Mouse (Mus musculus) cerebellum, adult 11 months (tissue): ENCODE data around the gene Ecd.
A peak's percentile ranks its signal among the peaks of the same experiment; 100 is the strongest.

Source experiments
- DNase-seq: peaks from one replicate; pipeline ENCODE4 v3.0.0; 2022

Gene Ecd

DNA sequence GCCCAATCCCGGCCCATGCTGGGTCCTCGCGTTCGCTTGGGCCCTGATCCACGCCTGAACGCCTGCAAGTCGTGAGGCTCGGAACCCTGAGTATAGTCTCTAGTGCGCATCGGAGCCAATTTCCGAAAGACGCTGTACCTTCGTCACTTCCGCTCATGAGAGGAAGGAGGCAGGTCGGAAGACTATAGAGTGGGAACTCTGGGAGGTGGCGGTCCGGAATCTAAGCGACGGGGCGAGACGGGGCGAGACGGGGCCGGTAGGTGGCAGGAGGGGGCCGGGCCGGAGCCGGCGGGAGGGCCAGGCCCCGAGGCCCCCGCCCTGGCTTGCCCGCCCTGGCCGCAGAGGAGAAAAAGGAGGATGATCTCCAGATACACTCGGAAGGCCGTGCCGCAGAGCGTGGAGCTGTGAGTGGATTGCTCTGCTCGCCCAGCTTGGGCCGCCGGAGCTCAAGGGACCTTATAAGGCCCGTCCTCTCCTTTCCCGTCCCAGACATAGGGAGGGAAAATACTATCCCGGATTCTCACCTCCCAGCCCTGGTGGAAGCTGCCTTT lies at the start of gene Ecd, which contains the start of gene Fam149b:
Ecd (minus strand) TSS at position 131 of the 551 bp plus-strand sequence.
Fam149b (plus strand) TSS at position 172 of the 551 bp plus-strand sequence.
- DNase-seq = peak; percentile 88

- no peak for DNase-seq
Observed at GRCm38 (mm10) chr14:20397220-20397619, 49.3 kb upstream of the Ecd start.

GRCm38 (mm10) chr14:20393205-20393913 lies 45.4 kb upstream of the Ecd start, which contains the start of gene Mrps16:
Gene Mrps16 (minus strand): TSS chr14:20393634.
- DNase-seq = peak; percentile 95

- no peak for DNase-seq
Observed at GRCm38 (mm10) chr14:20392326-20392725, 44.4 kb upstream of the Ecd start.

- DNase-seq = no peak
Observed at GRCm38 (mm10) chr14:20389446-20390079, 41.6 kb upstream of the Ecd start.

DNA sequence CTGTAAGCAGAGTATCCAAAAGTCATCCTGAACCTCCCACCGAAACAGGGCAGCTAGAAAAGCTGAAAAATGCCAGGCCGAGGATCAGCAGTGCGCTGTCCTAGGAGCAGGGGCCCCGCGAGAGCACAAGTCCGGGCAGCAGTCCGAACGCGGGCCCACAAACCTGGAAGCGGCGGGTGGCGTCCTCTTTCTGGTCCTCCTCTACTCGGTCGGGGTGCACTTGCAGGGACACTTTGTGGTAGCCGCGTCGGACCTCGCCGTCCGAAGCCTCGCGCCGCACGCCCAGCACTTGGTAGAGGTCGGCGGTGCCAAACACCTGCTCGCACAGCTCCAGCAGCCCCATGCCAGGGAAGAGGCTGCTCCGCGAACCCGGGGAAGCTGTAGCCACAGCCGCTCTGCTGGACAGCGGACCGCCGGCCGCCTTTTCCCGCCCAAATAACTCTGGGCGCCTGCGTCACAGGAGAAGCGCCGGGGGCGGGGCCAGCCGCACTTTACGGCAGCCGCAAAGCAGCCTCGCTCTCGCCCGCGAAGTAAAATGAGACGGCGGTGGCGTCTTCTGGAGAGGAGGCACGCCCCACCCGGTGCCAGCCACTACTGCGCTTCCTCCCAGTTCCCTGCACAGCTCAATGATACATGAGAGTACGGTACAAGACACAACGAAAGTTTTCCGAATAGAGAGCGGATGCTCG lies 40.7 kb upstream of the Ecd start, which contains the start of gene Dnajc9:
Dnajc9 (minus strand) TSS at position 470 of the 689 bp plus-strand sequence.
- DNase-seq = peak; percentile 92

DNA sequence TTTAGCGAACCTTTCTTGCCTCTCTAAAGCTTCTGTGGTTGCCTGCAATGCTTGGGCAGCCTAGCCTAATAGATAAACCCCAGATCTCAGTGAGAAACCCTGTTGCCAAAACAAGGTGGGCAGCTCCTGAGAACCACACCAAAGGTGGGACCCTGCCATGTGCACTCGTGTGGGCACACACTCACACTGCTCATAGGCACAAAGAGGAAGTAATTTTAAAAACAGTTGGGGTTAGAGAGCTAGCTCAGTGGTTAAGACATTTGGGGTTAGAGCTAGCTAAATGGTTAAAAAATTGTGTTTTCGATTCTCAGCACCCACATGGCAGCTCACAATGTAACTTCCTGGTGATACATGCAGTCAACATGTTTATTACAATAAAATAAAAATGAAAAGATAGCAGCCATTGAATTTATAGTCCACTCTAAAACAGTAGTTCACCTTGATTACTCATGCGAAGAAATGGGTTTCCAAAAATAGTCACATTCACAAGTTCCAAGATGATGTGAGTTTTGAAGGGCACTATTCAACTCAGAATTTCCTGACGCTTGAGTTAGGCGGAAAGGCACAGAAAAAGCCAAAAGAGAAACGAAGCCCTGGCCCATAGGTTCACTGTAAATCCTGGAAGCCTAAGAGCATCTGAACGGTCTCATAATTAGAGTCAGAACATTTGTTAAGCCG lies 32.0 kb upstream of the Ecd start:
- DNase-seq = no peak

- DNase-seq = no peak
Observed at GRCm38 (mm10) chr14:20379087-20379640, 31.2 kb upstream of the Ecd start.

GRCm38 (mm10) chr14:20378313-20379061 lies 30.6 kb upstream of the Ecd start:
- DNase-seq = no peak

- no peak for DNase-seq
Observed at GRCm38 (mm10) chr14:20377112-20377521, 29.2 kb upstream of the Ecd start.

DNA sequence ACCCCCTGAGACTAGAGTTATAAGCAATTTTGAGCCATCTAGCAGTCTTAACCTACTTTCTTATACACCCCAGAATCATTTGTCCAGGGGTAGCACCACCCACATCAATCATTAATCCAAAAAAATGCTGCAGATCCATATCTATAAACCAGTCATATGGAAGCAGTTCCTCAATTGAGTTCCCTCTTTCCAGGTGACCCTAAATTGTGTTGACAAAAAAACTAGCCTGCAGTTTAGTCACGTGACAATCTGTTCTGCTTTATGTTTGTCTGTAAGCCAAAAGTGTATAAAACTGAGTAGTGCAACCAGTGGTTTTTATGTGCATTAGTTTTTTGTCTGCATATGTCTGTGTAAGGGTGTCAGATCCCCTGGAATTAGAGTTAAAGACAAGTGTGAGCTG lies 23.9 kb upstream of the Ecd start:
- no peak for DNase-seq

DNA sequence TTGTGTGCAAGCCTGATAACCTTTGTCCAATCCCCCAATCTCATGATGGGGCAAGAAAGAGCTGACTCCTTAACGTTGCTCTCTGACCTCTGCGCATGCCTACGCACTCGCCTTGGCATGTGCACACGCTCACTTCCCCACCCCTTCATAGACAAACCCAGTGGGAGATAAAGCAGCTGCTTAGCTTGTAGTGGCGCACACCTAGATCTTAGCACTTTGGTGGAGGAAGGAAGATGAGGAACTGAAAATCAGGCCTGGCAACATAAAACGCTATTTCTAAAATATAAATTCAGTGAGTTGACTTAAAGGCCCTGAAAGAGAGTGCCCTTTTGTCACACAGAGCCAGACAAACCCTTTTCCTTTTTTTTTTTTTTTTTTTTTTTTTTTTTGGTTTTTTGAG lies 22.9 kb upstream of the Ecd start:
- DNase-seq = no peak

- DNase-seq = no peak
Observed at GRCm38 (mm10) chr14:20368271-20368670, 20.4 kb upstream of the Ecd start.

GRCm38 (mm10) chr14:20363230-20363629 lies 15.3 kb upstream of the Ecd start:
- no peak for DNase-seq

- DNase-seq = no peak
Observed at GRCm38 (mm10) chr14:20347441-20347990, 405 bp downstream of the Ecd start.

DNA sequence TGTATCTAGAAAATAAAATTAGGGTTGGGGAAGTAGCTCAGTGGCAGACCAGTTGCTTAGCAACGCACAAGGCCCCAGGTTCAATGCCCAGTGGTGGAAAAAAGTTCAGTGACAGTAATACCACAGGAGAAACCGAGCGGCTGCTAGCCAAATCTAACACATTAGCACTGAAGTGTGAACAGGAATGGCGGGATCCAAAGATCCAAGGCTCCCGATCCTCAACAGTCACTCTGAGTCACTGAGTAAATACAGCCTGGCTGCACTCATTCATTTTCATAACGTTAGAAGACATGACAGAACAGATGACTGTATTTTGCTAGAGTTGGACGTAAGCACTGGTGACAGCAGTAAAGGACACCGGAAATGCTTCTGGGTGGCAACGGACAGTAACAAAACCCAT lies 2.0 kb downstream of the Ecd start:
- DNase-seq = no peak

- DNase-seq = no peak
Observed at GRCm38 (mm10) chr14:20340866-20341265, 7.1 kb downstream of the Ecd start.

DNA sequence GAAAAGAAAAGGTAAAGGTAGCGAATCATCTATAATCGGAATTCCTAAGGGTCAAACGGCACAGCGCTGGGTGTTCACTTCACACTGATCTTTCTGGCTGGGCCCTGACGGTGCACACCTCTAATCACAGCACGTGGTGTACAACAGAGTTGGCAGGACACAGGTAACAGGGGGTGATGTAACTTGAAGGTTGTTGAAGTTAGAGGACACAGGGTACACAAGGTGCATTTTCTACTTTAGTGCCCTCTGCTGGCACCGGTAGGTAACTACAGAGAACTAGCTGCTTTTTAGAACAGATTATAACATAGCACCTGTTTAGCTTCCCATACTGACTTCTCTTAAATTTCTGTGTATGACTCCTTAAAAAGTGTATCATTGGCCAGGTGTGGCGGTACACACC lies 7.8 kb downstream of the Ecd start:
- DNase-seq = no peak

- DNase-seq = no peak
Observed at GRCm38 (mm10) chr14:20339415-20339814, 8.5 kb downstream of the Ecd start.

- DNase-seq = no peak
Observed at GRCm38 (mm10) chr14:20331316-20331715, 16.6 kb downstream of the Ecd start.

- DNase-seq = no peak
Observed at GRCm38 (mm10) chr14:20328474-20328873, 19.4 kb downstream of the Ecd start.
